Mouse (Mus musculus) heart, adult 2 months (tissue): Measurements from ENCODE around the gene Jade2.

Experiments used
- CTCF ChIP-seq: fragments of 200-600 bp; IDR thresholded peaks from 2 replicates; pipeline ENCODE4 v1.8.1; 2022; ENCODE audit warnings: antibody characterized with exemption, mild to moderate bottlenecking, moderate library complexity
- EP300 ChIP-seq: fragments of 200-500 bp; IDR thresholded peaks from 2 replicates; pipeline ENCODE4 v1.6.1; 2011; ENCODE audit warnings: low read depth, low read length, control low read depth; ENCODE audit not compliant: insufficient read depth
- POLR2A ChIP-seq: fragments of 200-500 bp; IDR thresholded peaks from 2 replicates; pipeline ENCODE4 v1.6.1; 2011; ENCODE audit warnings: mild to moderate bottlenecking, low read depth, low read length, control low read depth; ENCODE audit not compliant: insufficient read depth

GRCm38 (mm10) chr11:51899691-51900090 lies 42.2 kb upstream of the Jade2 start:
- TF ChIP-seq EP300 (no peak), CTCF (no peak), POLR2A (no peak)
